Mouse (Mus musculus) G1E (cell line): ENCODE results near the gene Ltb4r2.

Source experiments
- CTCF ChIP-seq: IDR thresholded peaks from 2 replicates; pipeline ENCODE4 v1.5.1; 2012; ENCODE audit warnings: low read depth, low read length, inconsistent platforms, mixed read lengths
- GATA1 ChIP-seq: IDR thresholded peaks from 2 replicates; pipeline ENCODE4 v1.6.1; 2012; ENCODE audit warnings: borderline replicate concordance, low read length, inconsistent platforms, mixed read lengths

GRCm38 (mm10) chr14:55747051-55747847 lies 14.0 kb upstream of the Ltb4r2 start:
- TF ChIP-seq GATA1 (no peak), CTCF (no peak)
